Mouse (Mus musculus) midbrain, embryonic 11.5 days (tissue): Measurements from ENCODE around the gene Chrnb1. TPM values are rescaled to one million over a fixed set of nuclear protein-coding genes. Genes with fewer than 3 reads are reported as not detected.

Source experiments
- ATAC-seq: fragments of 200-750 bp; cut with Nextera tagmentation; 2 replicates; pipeline ENCODE4 v1.8.0; 2017; ENCODE audit warnings: moderate TSS enrichment, moderate library complexity; ENCODE audit not compliant: low FRiP score
- DNase-seq: peaks from one replicate; pipeline ENCODE4 v3.0.0; 2015; ENCODE audit warnings: low spot score; ENCODE audit errors: missing footprints
- H3K27ac ChIP-seq: fragments of 300-500 bp; sonication (generic); 2 replicates; pipeline ENCODE4 v1.5.1; 2014; ENCODE audit warnings: low read depth, low read length
- H3K27me3 ChIP-seq: fragments of 300-500 bp; sonication (generic); 2 replicates; pipeline ENCODE4 v1.6.1; 2014; ENCODE audit warnings: mild to moderate bottlenecking, low read length, moderate library complexity, mixed read lengths; ENCODE audit not compliant: control insufficient read depth, insufficient read depth
- H3K36me3 ChIP-seq: fragments of 300-500 bp; sonication (generic); 2 replicates; pipeline ENCODE4 v1.6.1; 2014; ENCODE audit warnings: mild to moderate bottlenecking, low read length, moderate library complexity, mixed read lengths; ENCODE audit not compliant: control insufficient read depth, insufficient read depth
- H3K4me1 ChIP-seq: fragments of 300-500 bp; sonication (generic); 2 replicates; pipeline ENCODE4 v1.6.1; 2014; ENCODE audit warnings: low read length; ENCODE audit not compliant: control insufficient read depth, insufficient read depth
- H3K4me2 ChIP-seq: fragments of 300-500 bp; sonication (generic); 2 replicates; pipeline ENCODE4 v1.6.1; 2014; ENCODE audit warnings: mild to moderate bottlenecking, moderate library complexity
- H3K4me3 ChIP-seq: fragments of 300-500 bp; sonication (generic); 2 replicates; pipeline ENCODE4 v1.5.1; 2014; ENCODE audit warnings: low read depth, low read length
- H3K9ac ChIP-seq: fragments of 300-500 bp; sonication (generic); 2 replicates; pipeline ENCODE4 v1.6.1; 2014; ENCODE audit warnings: low read length
- H3K9me3 ChIP-seq: fragments of 300-500 bp; sonication (generic); 2 replicates; pipeline ENCODE4 v1.6.1; 2016; ENCODE audit warnings: low read length; ENCODE audit not compliant: control insufficient read depth
- WGBS: fragments of 180-500 bp; shearing (Covaris S2); extraction: QIAGEN DNeasy Blood & Tissue Kit; methylation state at CpG from one replicate; pipeline ENCODE4 v1.1.7; 2014; 5-methylcytosine and 5-hydroxymethylcytosine counted together
- polyA plus RNA-seq: library from polyadenylated mRNA; unstranded; fragments of >200 nt; fragmentation: Nextera tagmentation; extraction: Ambion mirVana; gene quantifications from 2 replicates; pipeline ENCODE4 v1.2.1, GENCODE M21; 2014

The Chrnb1 gene
- polyA plus RNA-seq, 1 experiment from 2014 or later, result 0.67 TPM

DNA sequence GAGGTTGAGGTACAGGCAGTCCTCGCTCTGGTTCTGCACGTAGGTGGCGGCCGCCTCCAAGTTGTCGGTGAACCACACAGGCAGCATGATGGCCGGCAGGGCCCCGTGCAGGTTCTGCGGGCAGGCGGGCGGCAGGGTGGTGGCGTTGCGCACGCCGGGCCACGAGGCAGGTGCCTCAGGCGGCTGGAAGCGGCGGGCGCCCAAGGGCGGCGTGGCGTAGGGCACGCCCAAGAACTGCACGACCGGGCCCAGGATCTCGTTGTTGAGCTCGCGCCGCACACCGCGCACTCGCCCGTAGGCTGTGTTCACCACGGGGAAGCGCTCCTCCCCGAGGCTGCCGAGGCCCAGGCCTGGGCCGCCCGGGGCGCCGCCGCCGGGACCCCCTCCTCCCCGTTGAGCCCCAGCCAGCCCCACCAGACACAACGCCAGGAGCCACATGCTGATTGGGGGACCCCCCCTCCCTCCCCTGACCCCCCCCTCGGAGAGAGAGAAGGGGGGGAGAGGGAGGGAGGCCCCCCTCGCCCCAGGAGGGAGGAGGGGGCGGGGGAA, 38.3 kb upstream of the Chrnb1 start:
- Histone ChIP-seq H3K36me3 (peaks cover 2% of the 10 kb centered on the region; the same call in 1 of the 2 replicates), H3K4me1 (peaks cover 34% of the 10 kb centered on the region), H3K4me2 (peak overlapping the region; percentile 87), H3K9ac (peak overlapping the region; percentile 70), H3K27ac (no peak overlapping the region), H3K4me3 (peak overlapping the region; percentile 62), H3K27me3 (peaks cover 8% of the 10 kb centered on the region; the same call in 1 of the 2 replicates), H3K9me3 (no peaks in the 10 kb centered on the region)
- 6% methylated on average over 43 of the region's 48 CpGs for WGBS
- DNase-seq (peak; percentile 91), ATAC-seq (no peak)

DNA sequence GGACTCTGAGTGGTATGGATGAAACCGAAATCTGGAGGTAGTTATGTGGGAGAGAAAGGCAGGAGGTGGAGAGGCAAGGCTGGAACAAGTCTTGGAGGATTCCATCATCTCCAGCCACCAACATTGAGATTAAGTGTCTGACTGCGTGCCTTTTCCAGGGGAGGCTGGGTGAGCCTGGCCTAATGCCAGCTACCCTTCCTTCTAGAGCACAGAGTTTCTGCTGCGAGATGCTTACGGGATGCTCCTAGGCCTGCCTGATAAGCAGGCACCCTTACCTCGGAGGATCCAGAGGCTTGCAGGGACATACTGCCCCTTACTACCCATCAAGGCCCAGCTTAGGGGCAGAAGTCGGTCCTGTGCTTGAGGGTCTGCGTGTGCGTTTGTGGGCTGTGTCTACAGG, 37.8 kb upstream of the Chrnb1 start:
- WGBS, result 57% methylated on average over 8 of the region's 8 CpGs
- peak overlapping the region; percentile 70 for H3K9ac ChIP-seq
- DNase-seq (no peak), ATAC-seq (no peak)
- H3K4me3 ChIP-seq, result peak overlapping the region; percentile 62
- H3K27me3 ChIP-seq, result peaks cover 8% of the 10 kb centered on the region; the same call in 1 of the 2 replicates
- H3K36me3 ChIP-seq, result peaks cover 2% of the 10 kb centered on the region; the same call in 1 of the 2 replicates
- H3K9me3 ChIP-seq, result no peaks in the 10 kb centered on the region
- H3K4me1 ChIP-seq, result peaks cover 33% of the 10 kb centered on the region
- H3K27ac ChIP-seq, result no peak overlapping the region
- H3K4me2 ChIP-seq, result peak overlapping the region; percentile 87

GRCm38 (mm10) chr11:69828832-69829231, 33.1 kb upstream of the Chrnb1 start:
- peaks cover 26% of the 10 kb centered on the region for H3K36me3 ChIP-seq
- no peak overlapping the region for H3K9ac ChIP-seq
- no peak overlapping the region for H3K27ac ChIP-seq

DNA sequence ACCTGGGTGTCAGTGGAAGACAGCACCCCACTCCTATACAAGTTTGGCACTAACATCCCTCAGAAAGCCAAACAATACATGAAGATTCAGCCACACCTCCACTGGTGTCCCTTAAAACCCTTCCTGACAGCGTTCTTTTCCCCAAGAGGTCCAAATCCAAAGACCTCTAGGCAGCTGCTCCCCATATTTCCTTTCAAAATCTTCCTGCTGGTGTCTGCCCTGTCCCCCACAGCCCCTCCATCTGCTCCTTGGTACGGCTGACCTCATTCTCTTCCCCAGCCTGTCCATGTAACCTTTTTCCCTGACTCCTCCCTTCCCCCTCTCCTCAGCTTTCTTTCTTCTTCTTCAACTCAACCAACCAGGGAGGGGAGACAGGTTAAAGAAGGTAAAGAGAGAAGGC, 27.7 kb upstream of the Chrnb1 start:
- Histone ChIP-seq H3K4me1 (no peaks in the 10 kb centered on the region), H3K9me3 (no peaks in the 10 kb centered on the region), H3K9ac (no peak overlapping the region), H3K36me3 (peaks cover 24% of the 10 kb centered on the region), H3K4me2 (no peak overlapping the region), H3K27me3 (no peaks in the 10 kb centered on the region), H3K27ac (no peak overlapping the region), H3K4me3 (no peak overlapping the region)
- DNase-seq, result peak; percentile 74
- 82% methylated on average over 2 of the region's 2 CpGs for WGBS
- no peak for ATAC-seq

More at GRCm38 (mm10) chr11:69828832-69829231, 33.1 kb upstream of the Chrnb1 start:
- peaks cover 6% of the 10 kb centered on the region for H3K4me1 ChIP-seq
- 71% methylated on average over 5 of the region's 5 CpGs for WGBS
- DNase-seq, result no peak
- H3K4me3 ChIP-seq, result no peak overlapping the region
- no peaks in the 10 kb centered on the region for H3K9me3 ChIP-seq
- no peak for ATAC-seq
- no peak overlapping the region for H3K4me2 ChIP-seq
- peaks cover 6% of the 10 kb centered on the region; the same call in 1 of the 2 replicates for H3K27me3 ChIP-seq

DNA sequence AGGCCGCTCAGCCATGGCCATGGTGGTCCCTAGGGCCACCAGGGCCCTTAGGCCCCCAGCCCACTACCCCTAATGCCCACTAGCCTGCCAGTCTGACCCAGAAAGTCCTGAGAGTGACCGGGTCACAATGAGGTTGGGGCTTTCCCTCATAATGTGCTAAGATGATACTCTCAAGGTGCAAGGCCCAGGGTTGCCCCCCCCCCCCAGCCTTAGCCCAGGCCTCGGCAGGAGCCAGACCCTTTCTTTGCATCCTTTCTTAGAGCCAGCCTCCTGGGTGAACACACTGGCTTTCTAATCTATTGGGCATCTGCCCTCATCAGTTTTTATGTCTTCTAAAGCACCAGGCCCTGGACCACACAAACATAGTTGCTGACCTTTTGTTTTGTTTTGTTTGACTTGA, 26.3 kb upstream of the Chrnb1 start, which contains the start of gene Spem1:
Gene Spem1, minus strand, starts transcription at position 101 of the 400 bp plus-strand sequence.
- no peak for ATAC-seq
- Histone ChIP-seq H3K4me1 (no peaks in the 10 kb centered on the region), H3K27me3 (no peaks in the 10 kb centered on the region), H3K4me3 (no peak within 1 kb of the TSS), H3K36me3 (peaks cover 14% of the 10 kb centered on the region; the same call in 1 of the 2 replicates), H3K4me2 (no peak within 1 kb of the TSS), H3K27ac (no peak within 1 kb of the TSS), H3K9ac (no peak within 1 kb of the TSS), H3K9me3 (no peaks in the 10 kb centered on the region)
- 92% methylated on average over 3 of the region's 3 CpGs for WGBS
- peak; percentile 44 for DNase-seq

GRCm38 (mm10) chr11:69818871-69819270, 23.1 kb upstream of the Chrnb1 start:
- Histone ChIP-seq H3K27me3 (no peaks in the 10 kb centered on the region), H3K4me3 (no peak overlapping the region), H3K4me1 (no peaks in the 10 kb centered on the region), H3K36me3 (no peaks in the 10 kb centered on the region), H3K9ac (no peak overlapping the region), H3K27ac (no peak overlapping the region), H3K9me3 (no peaks in the 10 kb centered on the region), H3K4me2 (no peak overlapping the region)
- ATAC-seq (no peak), DNase-seq (peak; percentile 56)
- 93% methylated on average over 8 of the region's 8 CpGs for WGBS

DNA sequence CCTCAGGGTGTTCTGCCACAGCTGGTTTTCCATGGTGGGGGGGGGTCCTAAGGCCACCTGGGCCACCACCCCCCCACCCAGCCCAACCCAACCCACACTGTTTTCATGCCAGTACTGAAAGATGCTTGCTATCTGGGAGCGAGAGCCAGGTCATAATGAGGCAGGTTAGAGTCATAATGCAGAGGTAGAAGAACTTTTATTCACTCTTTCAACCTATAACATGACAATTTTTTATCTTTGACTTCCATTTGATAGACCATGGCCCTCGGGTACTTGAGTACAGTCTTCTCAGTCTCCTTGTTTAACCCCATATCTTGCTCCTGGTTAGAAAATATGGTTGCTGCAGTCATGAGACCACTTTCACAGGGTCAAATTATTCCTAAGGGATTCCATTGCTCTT, 22.6 kb upstream of the Chrnb1 start, which contains the start of gene Spem2:
Gene Spem2, minus strand, starts transcription at position 101 of the 400 bp plus-strand sequence.
- Histone ChIP-seq H3K4me2 (no peak within 1 kb of the TSS), H3K4me1 (no peaks in the 10 kb centered on the region), H3K9ac (no peak within 1 kb of the TSS), H3K9me3 (no peaks in the 10 kb centered on the region), H3K27me3 (no peaks in the 10 kb centered on the region), H3K36me3 (no peaks in the 10 kb centered on the region), H3K27ac (no peak within 1 kb of the TSS), H3K4me3 (no peak within 1 kb of the TSS)
- 79% methylated on average over 2 of the region's 2 CpGs for WGBS
- no peak for DNase-seq
- ATAC-seq, result no peak

DNA sequence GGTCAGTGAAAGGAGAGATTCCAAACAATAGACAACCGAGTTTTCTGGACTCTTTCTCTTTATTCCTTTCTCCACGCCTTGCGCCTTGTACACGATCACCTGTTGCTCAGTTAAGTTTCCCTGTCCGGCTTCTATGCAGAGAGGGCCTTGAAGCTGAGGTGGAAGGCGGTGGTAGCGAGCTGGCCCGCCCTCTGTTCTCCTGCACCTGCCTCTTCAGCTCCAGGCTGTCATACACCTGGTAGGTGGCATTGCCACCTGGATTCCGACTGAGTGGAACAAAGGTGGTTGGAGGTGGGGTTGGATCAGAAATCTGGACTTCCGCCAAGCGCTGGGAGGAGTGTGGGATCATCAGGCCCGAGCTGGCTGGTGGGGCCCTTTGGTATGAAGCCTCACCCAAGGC, 20.8 kb upstream of the Chrnb1 start:
- H3K4me2 ChIP-seq, result no peak overlapping the region
- DNase-seq (peak; percentile 21), ATAC-seq (no peak)
- WGBS, result 88% methylated on average over 12 of the region's 12 CpGs
- no peaks in the 10 kb centered on the region for H3K36me3 ChIP-seq
- H3K4me1 ChIP-seq, result no peaks in the 10 kb centered on the region
- no peaks in the 10 kb centered on the region for H3K9me3 ChIP-seq
- H3K27me3 ChIP-seq, result no peaks in the 10 kb centered on the region
- no peak overlapping the region for H3K9ac ChIP-seq
- no peak overlapping the region for H3K4me3 ChIP-seq
- no peak overlapping the region for H3K27ac ChIP-seq

GRCm38 (mm10) chr11:69815155-69815554, 19.4 kb upstream of the Chrnb1 start, which contains the start of gene Gm39566:
TSS of gene Gm39566 (minus strand) at chr11:69815298.
- Histone ChIP-seq H3K4me2 (no peak within 1 kb of the TSS), H3K4me1 (no peaks in the 10 kb centered on the region), H3K36me3 (no peaks in the 10 kb centered on the region), H3K9ac (no peak within 1 kb of the TSS), H3K27ac (no peak within 1 kb of the TSS), H3K4me3 (no peak within 1 kb of the TSS), H3K9me3 (no peaks in the 10 kb centered on the region), H3K27me3 (no peaks in the 10 kb centered on the region)
- WGBS, result 61% methylated on average over 10 of the region's 10 CpGs
- no peak for ATAC-seq
- DNase-seq, result no peak
